Mouse (Mus musculus) kidney, postnatal 0 days (tissue): Measurements from ENCODE around the gene Pigyl. TPM values are rescaled to one million over a fixed set of nuclear protein-coding genes. Genes with fewer than 3 reads are reported as not detected.

Experiments used
- ATAC-seq: fragments of 200-750 bp; cut with Nextera tagmentation; replicated peaks from 2 replicates; pipeline ENCODE4 v1.8.0; 2017; ENCODE audit warnings: low read depth, moderate number of reproducible peaks, moderate TSS enrichment, moderate library complexity; ENCODE audit not compliant: low FRiP score
- DNase-seq: peaks from one replicate; pipeline ENCODE4 v3.0.0-alpha.2; 2016; ENCODE audit warnings: low spot score
- H3K27ac ChIP-seq: fragments of 300-500 bp; sonication (generic); 2 replicates; pipeline ENCODE4 v1.5.1; 2014; ENCODE audit warnings: mild to moderate bottlenecking
- H3K27me3 ChIP-seq: fragments of 300-500 bp; sonication (generic); 2 replicates; pipeline ENCODE4 v1.6.1; 2014; ENCODE audit warnings: low read length, mixed read lengths; ENCODE audit not compliant: insufficient read depth
- H3K36me3 ChIP-seq: fragments of 300-500 bp; sonication (generic); 2 replicates; pipeline ENCODE4 v1.6.1; 2014; ENCODE audit warnings: low read length, mixed read lengths; ENCODE audit not compliant: insufficient read depth
- H3K4me1 ChIP-seq: fragments of 300-500 bp; sonication (generic); replicated peaks from 2 replicates; pipeline ENCODE4 v1.6.1; 2014; ENCODE audit warnings: antibody characterized with exemption, low read length, mixed read lengths; ENCODE audit not compliant: insufficient read depth
- H3K4me2 ChIP-seq: fragments of 300-500 bp; sonication (generic); 2 replicates; pipeline ENCODE4 v1.6.1; 2014; ENCODE audit warnings: mild to moderate bottlenecking, low read length, moderate library complexity, mixed read lengths
- H3K4me3 ChIP-seq: fragments of 300-500 bp; sonication (generic); replicated peaks from 2 replicates; pipeline ENCODE4 v1.5.1; 2014; ENCODE audit warnings: low read depth, low read length
- H3K9ac ChIP-seq: fragments of 300-500 bp; sonication (generic); 2 replicates; pipeline ENCODE4 v1.6.1; 2014; ENCODE audit warnings: low read depth, low read length
- H3K9me3 ChIP-seq: fragments of 300-500 bp; sonication (generic); replicated peaks from 2 replicates; pipeline ENCODE4 v1.6.1; 2016; ENCODE audit warnings: low read length, inconsistent platforms, mixed read lengths
- CTCF ChIP-seq: IDR thresholded peaks from 2 replicates; pipeline ENCODE4 v1.5.1; 2016; ENCODE audit warnings: antibody characterized with exemption, low read depth, mild to moderate bottlenecking, moderate library complexity
- WGBS: fragments of 180-500 bp; shearing (Covaris S2); extraction: QIAGEN DNeasy Blood & Tissue Kit; methylation state at CpG from one replicate; pipeline ENCODE4 v1.1.7; 2014; 5-methylcytosine and 5-hydroxymethylcytosine counted together
- polyA plus RNA-seq: library from polyadenylated mRNA; unstranded; fragments of >200 nt; fragmentation: Nextera tagmentation; extraction: Ambion mirVana; gene quantifications from 2 replicates; pipeline ENCODE4 v1.2.1, GENCODE M21; 2015

The Pigyl gene
- polyA plus RNA-seq: 102 and 111 TPM in 2 replicates

DNA sequence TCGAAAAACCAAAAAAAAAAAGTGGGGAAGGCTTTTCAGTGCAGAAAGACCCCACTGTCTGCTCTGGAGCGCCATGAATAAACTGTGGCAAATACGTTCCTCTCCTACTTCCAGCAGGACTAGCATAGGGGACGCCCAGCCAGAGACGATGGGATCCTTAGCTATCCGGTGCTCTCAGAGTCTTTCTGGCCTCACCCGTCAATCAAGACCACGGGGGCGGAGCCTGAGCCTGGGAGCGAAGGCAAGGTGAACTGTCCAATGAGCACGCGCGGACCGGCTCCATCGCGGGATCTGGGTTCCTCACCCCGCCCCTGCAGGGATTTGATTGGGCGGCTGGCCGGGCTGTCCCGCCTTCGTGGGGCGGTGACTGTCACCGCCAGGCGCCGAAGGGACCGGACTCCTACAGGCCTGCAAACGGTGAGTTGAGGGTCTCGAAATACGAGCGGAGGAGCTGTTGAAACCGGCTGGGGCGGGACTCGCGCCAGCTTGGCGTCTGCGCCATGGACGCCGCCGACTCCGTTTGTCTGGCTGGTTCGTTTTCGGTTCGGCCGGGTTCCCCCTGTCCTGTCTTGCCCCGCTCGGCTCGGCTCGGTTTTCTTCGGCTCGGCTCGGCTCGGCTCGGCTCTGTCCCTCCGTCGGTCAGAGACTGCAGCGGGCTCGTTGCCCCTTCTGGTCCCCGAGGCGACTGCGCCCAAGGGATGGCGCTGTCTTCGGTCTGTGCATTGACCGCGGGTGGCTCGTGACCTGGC lies at the start of gene Pigyl:
TSS of gene Pigyl (plus strand) at position 350 of the 749 bp plus-strand sequence.
- Histone ChIP-seq H3K27ac (peak within 1 kb of the TSS; percentile 90), H3K4me1 (peaks cover 7% of the 10 kb centered on the region; the same call in 1 of the 2 replicates), H3K27me3 (no peaks in the 10 kb centered on the region), H3K4me2 (peak within 1 kb of the TSS; percentile 81), H3K36me3 (no peaks in the 10 kb centered on the region; the same call in 1 of the 2 replicates), H3K9ac (peak within 1 kb of the TSS; percentile 88), H3K4me3 (peak within 1 kb of the TSS; percentile 71), H3K9me3 (no peaks in the 10 kb centered on the region)
- TF ChIP-seq CTCF: peak; percentile 44
- peak; percentile 98 for ATAC-seq
- peak; percentile 99 for DNase-seq
- WGBS: 4% methylated on average over 65 of the region's 65 CpGs

DNA sequence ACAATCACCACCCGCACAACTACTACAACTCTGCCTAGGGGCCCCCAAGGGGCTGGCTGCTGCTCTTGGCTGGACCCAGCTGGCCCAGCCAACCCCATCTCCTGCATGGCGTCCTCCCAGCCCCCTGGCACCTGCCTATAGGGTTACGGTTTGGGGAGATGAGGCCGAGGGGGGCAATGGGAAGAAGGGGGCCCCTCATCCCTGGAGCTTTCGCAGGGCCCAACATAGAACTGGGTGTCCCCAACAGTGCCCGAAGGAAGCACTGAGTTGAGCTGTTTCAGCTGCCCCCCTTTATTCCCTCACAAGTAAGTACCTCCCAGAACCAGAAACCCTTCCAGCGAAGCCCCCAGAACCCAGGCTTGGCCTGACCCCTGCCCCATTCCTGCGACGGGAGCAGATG lies 48.5 kb upstream of the Pigyl start:
- 85% methylated on average over 9 of the region's 9 CpGs for WGBS
- Histone ChIP-seq H3K4me2 (no peak overlapping the region), H3K36me3 (peaks cover 24% of the 10 kb centered on the region; the same call in 1 of the 2 replicates), H3K4me3 (no peak overlapping the region), H3K27ac (no peak overlapping the region), H3K4me1 (no peaks in the 10 kb centered on the region), H3K9ac (no peak overlapping the region), H3K9me3 (no peaks in the 10 kb centered on the region), H3K27me3 (no peaks in the 10 kb centered on the region)
- TF ChIP-seq CTCF: no peak
- no peak for DNase-seq
- no peak for ATAC-seq

DNA sequence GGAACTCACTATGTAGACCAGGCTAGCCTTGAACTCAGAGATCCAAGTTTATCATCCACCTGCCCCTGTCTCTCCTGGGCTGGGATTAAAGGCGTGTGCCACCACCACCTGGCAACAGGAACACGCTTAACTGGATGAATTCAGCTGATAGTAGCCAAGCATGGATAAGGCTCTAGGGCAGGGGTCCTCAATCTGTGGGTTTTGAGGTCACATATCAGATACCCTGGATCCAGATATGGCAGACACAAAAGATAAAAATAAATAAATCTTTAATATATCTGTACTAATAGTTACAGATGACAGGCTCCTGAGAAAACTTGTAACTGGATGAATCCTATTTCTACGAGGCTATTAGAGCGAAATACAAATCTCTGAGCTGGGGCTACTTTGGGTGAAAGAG lies 41.0 kb upstream of the Pigyl start:
- H3K9ac ChIP-seq: peak overlapping the region; percentile 89; the same call in 1 of the 2 replicates
- ATAC-seq: no peak
- DNase-seq: no peak
- no peak for TF ChIP-seq CTCF
- WGBS: 87% methylated on average over 4 of the region's 4 CpGs
- no peaks in the 10 kb centered on the region for H3K27me3 ChIP-seq
- H3K4me3 ChIP-seq: peak overlapping the region; percentile 82
- peak overlapping the region; percentile 72 for H3K4me2 ChIP-seq
- peaks cover 5% of the 10 kb centered on the region; the same call in 1 of the 2 replicates for H3K4me1 ChIP-seq
- H3K27ac ChIP-seq: no peak overlapping the region
- peaks cover 26% of the 10 kb centered on the region; the same call in 1 of the 2 replicates for H3K36me3 ChIP-seq
- no peaks in the 10 kb centered on the region for H3K9me3 ChIP-seq

DNA sequence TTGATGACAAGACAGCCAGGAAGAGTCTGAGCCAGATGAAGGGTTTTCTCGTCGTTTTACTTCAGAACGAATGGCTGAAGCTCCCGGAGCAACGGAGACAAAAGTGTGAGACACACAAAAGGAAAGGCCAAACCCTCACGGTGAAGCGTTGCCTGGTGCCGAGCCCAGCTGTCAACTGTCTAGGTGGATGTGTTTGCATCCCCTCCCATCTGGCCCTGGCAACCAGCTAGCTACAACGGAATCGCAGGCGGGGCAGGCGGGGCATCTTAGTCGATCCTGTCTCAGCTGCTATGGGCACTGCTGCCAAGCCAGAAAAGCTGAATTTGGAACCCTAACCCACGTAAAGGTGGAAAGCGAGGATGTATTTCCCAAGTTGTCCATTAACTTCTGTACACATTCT lies 40.6 kb upstream of the Pigyl start:
- Histone ChIP-seq H3K9ac (peak overlapping the region; percentile 89), H3K4me2 (peak overlapping the region; percentile 72), H3K36me3 (peaks cover 26% of the 10 kb centered on the region; the same call in 1 of the 2 replicates), H3K27ac (peak overlapping the region; percentile 74; the same call in 1 of the 2 replicates), H3K27me3 (no peaks in the 10 kb centered on the region), H3K4me3 (peak overlapping the region; percentile 82), H3K9me3 (no peaks in the 10 kb centered on the region), H3K4me1 (peaks cover 5% of the 10 kb centered on the region; the same call in 1 of the 2 replicates)
- DNase-seq: peak; percentile 29
- TF ChIP-seq CTCF: no peak
- ATAC-seq: no peak
- 24% methylated on average over 15 of the region's 15 CpGs for WGBS

DNA sequence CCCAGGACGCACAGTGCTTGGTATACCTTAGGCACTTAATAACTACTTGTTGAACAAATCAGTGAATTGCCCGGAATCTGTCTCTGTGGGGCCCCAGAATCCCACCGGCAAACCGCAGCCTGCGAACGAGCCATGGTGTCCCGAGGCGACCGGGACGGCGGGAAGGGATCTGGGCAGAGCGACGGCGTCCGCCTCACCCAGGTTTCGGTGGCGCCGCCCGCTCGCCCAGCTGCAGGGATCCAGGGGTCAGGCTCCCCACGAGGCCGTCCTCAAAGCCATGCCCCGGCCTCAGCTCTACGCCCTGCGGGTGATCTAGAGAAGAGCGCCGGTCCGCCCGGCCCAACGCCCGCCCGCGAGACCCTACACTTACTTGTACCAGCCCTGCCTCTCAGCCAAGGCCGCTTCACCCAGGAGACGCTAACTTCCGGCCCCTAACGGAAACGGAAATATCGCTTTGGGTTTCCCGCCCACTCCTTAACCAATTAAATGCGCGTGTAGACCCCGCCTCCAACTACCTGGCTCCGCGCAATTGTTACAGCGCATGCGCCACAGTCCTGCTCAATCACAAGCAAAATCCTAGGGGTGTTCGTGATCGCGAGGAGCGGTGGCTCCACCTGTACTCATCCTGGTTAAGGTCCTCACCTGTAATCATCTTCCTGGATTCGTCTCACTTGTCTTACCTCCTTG lies 39.8 kb upstream of the Pigyl start, which contains the start of gene Elof1:
TSS of gene Elof1 (minus strand) at position 433 of the 687 bp plus-strand sequence.
- DNase-seq: peak; percentile 98
- Histone ChIP-seq H3K36me3 (peaks cover 21% of the 10 kb centered on the region; the same call in 1 of the 2 replicates), H3K27ac (peak within 1 kb of the TSS; percentile 74), H3K4me1 (peaks cover 5% of the 10 kb centered on the region; the same call in 1 of the 2 replicates), H3K9me3 (no peaks in the 10 kb centered on the region), H3K27me3 (no peaks in the 10 kb centered on the region), H3K4me2 (peak within 1 kb of the TSS; percentile 72), H3K4me3 (peak within 1 kb of the TSS; percentile 82), H3K9ac (peak within 1 kb of the TSS; percentile 89)
- TF ChIP-seq CTCF: no peak
- WGBS: under 1% methylated on average over 52 of the region's 52 CpGs
- ATAC-seq: peak; percentile 88

DNA sequence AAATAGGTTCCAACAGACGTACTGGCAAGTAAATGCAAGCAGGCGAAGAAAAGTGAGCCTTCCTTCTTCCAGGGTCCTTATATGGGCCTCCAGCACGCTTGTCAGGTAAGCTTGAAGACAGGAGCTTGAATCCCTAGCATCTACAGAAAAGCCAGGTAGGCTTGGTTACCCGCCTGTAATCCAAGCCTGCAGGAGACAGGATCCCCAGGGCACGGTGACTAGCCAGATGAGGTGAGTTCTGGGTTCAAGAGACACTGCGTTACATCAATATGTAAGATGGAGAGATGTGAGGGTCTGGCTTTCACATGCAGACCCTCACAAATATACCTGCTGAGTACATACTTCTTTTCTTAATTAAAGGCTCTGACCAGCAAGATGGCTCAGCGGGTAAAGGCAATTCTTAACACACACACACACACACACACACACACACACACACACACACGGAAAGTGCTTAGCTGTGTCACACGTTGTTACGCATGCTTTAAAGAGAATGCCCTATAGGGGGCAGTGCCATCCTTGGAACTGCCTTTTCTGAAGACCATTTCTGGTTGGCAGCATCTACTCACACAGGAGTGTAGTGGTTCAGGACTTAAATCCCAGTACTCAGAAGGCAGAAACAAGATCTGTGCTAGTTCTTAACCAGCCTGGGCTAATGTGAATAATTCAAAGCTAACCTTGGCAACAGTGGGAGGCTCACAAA lies 38.7 kb upstream of the Pigyl start:
- ATAC-seq: no peak
- peak overlapping the region; percentile 82; the same call in 1 of the 2 replicates for H3K4me3 ChIP-seq
- peak; percentile 76 for TF ChIP-seq CTCF
- H3K4me2 ChIP-seq: peak overlapping the region; percentile 72
- no peaks in the 10 kb centered on the region for H3K27me3 ChIP-seq
- peaks cover 11% of the 10 kb centered on the region; the same call in 1 of the 2 replicates for H3K36me3 ChIP-seq
- no peak overlapping the region for H3K9ac ChIP-seq
- no peak overlapping the region for H3K27ac ChIP-seq
- H3K4me1 ChIP-seq: peaks cover 5% of the 10 kb centered on the region; the same call in 1 of the 2 replicates
- peak; percentile 66 for DNase-seq
- WGBS: 43% methylated on average over 10 of the region's 10 CpGs
- no peaks in the 10 kb centered on the region for H3K9me3 ChIP-seq
